Mouse (Mus musculus) kidney, postnatal 0 days (tissue): ENCODE measurements around the gene Actl6a. TPM values are rescaled to one million over a fixed set of nuclear protein-coding genes. Genes with fewer than 3 reads are reported as not detected.
"Not testable (repeated sequence)": the region's sequence is repeated elsewhere in the genome, so short reads cannot be mapped to it uniquely, and the experiment has no call there.

Experiments used
- ATAC-seq: fragments of 200-750 bp; cut with Nextera tagmentation; replicated peaks from 2 replicates; pipeline ENCODE4 v1.8.0; 2017; ENCODE audit warnings: low read depth, moderate number of reproducible peaks, moderate TSS enrichment, moderate library complexity; ENCODE audit not compliant: low FRiP score
- DNase-seq: peaks from one replicate; pipeline ENCODE4 v3.0.0-alpha.2; 2016; ENCODE audit warnings: low spot score
- H3K27ac ChIP-seq: fragments of 300-500 bp; sonication (generic); 2 replicates; pipeline ENCODE4 v1.5.1; 2014; ENCODE audit warnings: mild to moderate bottlenecking
- H3K27me3 ChIP-seq: fragments of 300-500 bp; sonication (generic); 2 replicates; pipeline ENCODE4 v1.6.1; 2014; ENCODE audit warnings: low read length, mixed read lengths; ENCODE audit not compliant: insufficient read depth
- H3K36me3 ChIP-seq: fragments of 300-500 bp; sonication (generic); 2 replicates; pipeline ENCODE4 v1.6.1; 2014; ENCODE audit warnings: low read length, mixed read lengths; ENCODE audit not compliant: insufficient read depth
- H3K4me1 ChIP-seq: fragments of 300-500 bp; sonication (generic); replicated peaks from 2 replicates; pipeline ENCODE4 v1.6.1; 2014; ENCODE audit warnings: antibody characterized with exemption, low read length, mixed read lengths; ENCODE audit not compliant: insufficient read depth
- H3K4me2 ChIP-seq: fragments of 300-500 bp; sonication (generic); 2 replicates; pipeline ENCODE4 v1.6.1; 2014; ENCODE audit warnings: mild to moderate bottlenecking, low read length, moderate library complexity, mixed read lengths
- H3K4me3 ChIP-seq: fragments of 300-500 bp; sonication (generic); replicated peaks from 2 replicates; pipeline ENCODE4 v1.5.1; 2014; ENCODE audit warnings: low read depth, low read length
- H3K9ac ChIP-seq: fragments of 300-500 bp; sonication (generic); 2 replicates; pipeline ENCODE4 v1.6.1; 2014; ENCODE audit warnings: low read depth, low read length
- H3K9me3 ChIP-seq: fragments of 300-500 bp; sonication (generic); replicated peaks from 2 replicates; pipeline ENCODE4 v1.6.1; 2016; ENCODE audit warnings: low read length, inconsistent platforms, mixed read lengths
- CTCF ChIP-seq: IDR thresholded peaks from 2 replicates; pipeline ENCODE4 v1.5.1; 2016; ENCODE audit warnings: antibody characterized with exemption, low read depth, mild to moderate bottlenecking, moderate library complexity
- WGBS: fragments of 180-500 bp; shearing (Covaris S2); extraction: QIAGEN DNeasy Blood & Tissue Kit; methylation state at CpG from one replicate; pipeline ENCODE4 v1.1.7; 2014; 5-methylcytosine and 5-hydroxymethylcytosine counted together
- polyA plus RNA-seq: library from polyadenylated mRNA; unstranded; fragments of >200 nt; fragmentation: Nextera tagmentation; extraction: Ambion mirVana; gene quantifications from 2 replicates; pipeline ENCODE4 v1.2.1, GENCODE M21; 2015

The Actl6a gene
- polyA plus RNA-seq, 1 experiment from 2014 or later = 121 TPM

DNA sequence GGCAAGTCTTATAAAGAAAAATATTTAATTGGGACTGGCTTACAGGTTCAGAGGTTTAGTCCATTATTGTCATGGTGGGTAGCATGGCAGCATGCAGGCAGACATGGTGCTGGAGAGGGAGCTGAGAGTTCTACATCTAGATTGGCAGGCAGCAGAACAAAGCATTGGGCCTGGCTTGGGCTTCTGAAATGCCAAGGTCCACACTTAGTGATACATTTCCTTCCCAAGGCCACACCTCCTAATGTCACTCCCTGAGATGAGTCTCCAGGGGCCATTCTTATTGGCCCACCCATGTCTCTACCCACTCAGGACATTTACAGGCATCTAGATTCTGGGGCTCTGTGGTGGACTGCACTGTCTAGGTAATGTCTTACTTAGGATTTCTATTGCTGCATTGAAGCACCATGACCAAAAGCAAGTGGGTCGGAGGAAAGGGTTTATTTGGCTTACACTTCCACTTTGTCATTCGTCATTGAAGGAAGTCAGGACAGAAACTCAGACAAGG is 36.2 kb downstream of the Actl6a start:
- H3K4me3 ChIP-seq = no peak overlapping the region
- no peak for TF ChIP-seq CTCF
- H3K9me3 ChIP-seq = no peaks in the 10 kb centered on the region
- ATAC-seq = no peak
- H3K36me3 ChIP-seq = peaks cover 10% of the 10 kb centered on the region
- H3K4me2 ChIP-seq = no peak overlapping the region
- WGBS = 86% methylated on average over 2 of the region's 2 CpGs
- no peaks in the 10 kb centered on the region for H3K27me3 ChIP-seq
- H3K27ac ChIP-seq = no peak overlapping the region
- no peak overlapping the region for H3K9ac ChIP-seq
- peaks cover 11% of the 10 kb centered on the region for H3K4me1 ChIP-seq
- no peak for DNase-seq

DNA sequence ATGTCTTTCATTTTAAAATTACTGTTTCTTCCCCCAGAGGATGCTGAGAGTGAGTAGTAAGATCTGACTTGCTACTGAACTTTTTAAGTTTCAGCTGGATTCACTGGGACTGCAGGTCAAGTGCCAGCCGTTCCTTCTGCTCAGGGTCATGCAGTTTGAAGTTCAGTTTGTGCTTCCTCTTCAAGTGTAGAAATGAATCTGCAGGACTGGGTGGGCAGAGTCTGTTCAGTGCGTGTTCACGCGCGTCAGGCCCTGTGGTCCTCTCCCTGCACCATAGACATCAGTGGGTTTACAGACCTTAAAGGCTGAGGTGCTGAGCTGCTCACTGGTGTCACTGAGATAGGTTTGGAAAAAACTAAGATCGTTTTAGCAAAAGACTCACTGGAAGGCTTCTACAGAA is 38.9 kb downstream of the Actl6a start:
- 92% methylated on average over 6 of the region's 6 CpGs for WGBS
- no peak overlapping the region for H3K4me3 ChIP-seq
- H3K27ac ChIP-seq = no peak overlapping the region
- no peak for DNase-seq
- no peak overlapping the region for H3K9ac ChIP-seq
- H3K36me3 ChIP-seq = peaks cover 22% of the 10 kb centered on the region
- H3K9me3 ChIP-seq = no peaks in the 10 kb centered on the region
- no peak overlapping the region for H3K4me2 ChIP-seq
- TF ChIP-seq CTCF = no peak
- no peak for ATAC-seq
- H3K4me1 ChIP-seq = no peaks in the 10 kb centered on the region
- H3K27me3 ChIP-seq = no peaks in the 10 kb centered on the region

DNA sequence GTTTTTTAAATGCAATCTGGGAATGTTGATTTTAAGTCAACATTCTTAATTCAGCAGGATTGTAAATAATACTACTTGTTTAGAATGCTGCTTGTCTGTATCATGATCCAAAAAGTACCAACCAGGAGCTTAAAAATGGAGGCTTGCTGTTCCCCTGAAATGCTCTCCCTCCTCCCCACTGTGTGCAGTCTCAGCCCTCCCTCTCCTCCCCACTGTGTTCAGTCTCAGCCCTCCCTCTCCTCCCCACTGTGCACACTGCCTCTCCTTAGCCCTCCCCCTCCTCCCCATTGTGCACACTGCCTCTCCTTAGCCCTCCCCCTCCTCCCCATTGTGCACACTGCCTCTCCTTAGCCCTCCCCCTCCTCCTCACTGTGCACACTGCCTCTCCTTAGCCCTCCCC is 39.3 kb downstream of the Actl6a start:
- not testable (repeated sequence) for H3K27ac ChIP-seq, H3K9ac ChIP-seq, H3K4me3 ChIP-seq, ATAC-seq, H3K4me2 ChIP-seq, H3K27me3 ChIP-seq, H3K9me3 ChIP-seq, DNase-seq, H3K4me1 ChIP-seq
- H3K36me3 ChIP-seq = peaks cover 22% of the 10 kb centered on the region

DNA sequence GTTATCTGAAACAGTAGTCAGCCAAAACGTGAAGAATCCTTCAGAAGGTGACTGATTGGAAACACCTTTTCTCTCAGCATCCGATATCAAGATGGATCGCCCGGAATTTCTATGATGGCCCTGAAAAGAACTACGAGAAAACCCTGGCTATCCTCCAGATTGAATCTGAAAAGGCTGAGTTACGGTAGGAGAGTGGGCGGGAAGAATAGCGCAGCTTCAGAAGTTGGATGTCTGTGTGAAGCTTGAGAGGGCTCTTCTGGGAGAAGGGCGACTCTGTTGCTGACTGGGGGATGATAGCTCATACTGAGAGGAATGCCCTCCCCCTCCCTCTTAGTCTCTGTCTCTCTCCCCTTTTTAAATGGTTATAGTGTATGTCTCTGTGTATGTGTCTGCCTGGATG is 42.3 kb downstream of the Actl6a start:
- H3K9ac ChIP-seq = no peak overlapping the region
- H3K4me3 ChIP-seq = no peak overlapping the region
- H3K27me3 ChIP-seq = no peaks in the 10 kb centered on the region
- H3K27ac ChIP-seq = no peak overlapping the region
- WGBS = 90% methylated on average over 9 of the region's 9 CpGs
- no peaks in the 10 kb centered on the region for H3K9me3 ChIP-seq
- no peak for DNase-seq
- no peak for TF ChIP-seq CTCF
- H3K4me1 ChIP-seq = no peaks in the 10 kb centered on the region
- ATAC-seq = no peak
- no peak overlapping the region for H3K4me2 ChIP-seq
- H3K36me3 ChIP-seq = peaks cover 46% of the 10 kb centered on the region

DNA sequence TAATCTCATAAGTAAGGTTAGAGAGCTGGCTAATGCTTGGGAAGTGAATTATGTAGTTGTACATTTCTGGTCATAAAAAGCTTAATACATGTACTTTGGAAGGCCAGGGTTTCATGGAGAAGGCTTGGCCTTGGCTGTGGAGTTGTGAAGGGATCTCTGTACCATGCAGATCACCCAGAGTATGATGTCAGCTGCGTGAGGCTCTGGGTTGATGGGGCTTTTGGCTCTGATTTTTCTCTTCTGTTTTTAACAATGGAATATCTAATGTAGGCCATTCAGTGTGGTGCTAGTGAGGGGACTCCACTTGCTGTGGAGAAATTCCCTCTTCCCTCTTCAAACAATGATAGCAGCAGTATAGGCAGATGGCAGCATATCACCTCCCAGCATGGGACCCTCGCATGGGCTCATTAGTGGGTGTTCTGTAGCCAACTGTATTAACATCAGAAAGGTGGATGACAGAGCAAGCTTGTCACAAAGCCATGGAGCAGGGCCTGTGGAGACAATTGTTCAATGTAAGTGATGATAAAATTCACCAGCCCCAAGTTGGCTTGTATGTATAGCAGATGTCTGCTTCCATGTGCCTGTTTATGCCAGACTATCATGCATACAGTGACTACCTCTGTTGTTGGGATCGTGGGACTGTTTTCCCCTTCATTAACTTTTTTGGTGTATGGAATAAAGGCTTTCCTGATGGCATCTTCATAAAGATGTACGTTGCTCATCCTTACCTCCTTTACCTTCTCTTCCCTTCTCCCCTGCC is 43.9 kb downstream of the Actl6a start:
- no peak for TF ChIP-seq CTCF
- Histone ChIP-seq H3K27ac (no peak overlapping the region), H3K4me1 (no peaks in the 10 kb centered on the region), H3K36me3 (peaks cover 46% of the 10 kb centered on the region), H3K9ac (no peak overlapping the region), H3K27me3 (no peaks in the 10 kb centered on the region), H3K4me3 (no peak overlapping the region), H3K9me3 (no peaks in the 10 kb centered on the region), H3K4me2 (no peak overlapping the region)
- no peak for ATAC-seq
- WGBS = 91% methylated on average over 4 of the region's 4 CpGs
- no peak for DNase-seq

DNA sequence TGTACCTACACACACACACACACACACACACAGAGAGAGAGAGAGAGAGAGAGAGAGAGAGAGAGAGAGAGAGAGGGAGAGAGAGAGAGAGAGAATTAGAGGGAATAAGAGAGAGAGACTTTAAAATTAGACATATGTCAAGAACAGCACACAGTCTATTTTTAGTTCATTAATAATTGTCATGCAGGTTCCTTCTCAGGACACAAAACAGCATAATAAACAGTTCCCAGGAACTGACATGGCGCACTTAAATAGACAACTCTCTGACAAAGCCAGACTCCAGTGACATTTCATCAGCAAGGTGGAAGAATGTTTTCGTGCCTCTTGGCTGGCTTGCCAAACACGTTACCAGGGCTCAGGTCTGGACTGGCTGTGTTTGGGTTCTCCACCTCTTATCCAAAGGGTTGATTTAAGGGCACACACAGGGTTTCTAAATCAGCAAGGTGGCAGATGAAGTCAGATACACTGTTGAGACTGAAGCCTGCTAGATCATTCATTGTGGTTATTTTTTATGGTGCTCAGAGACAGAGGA is 48.4 kb downstream of the Actl6a start:
- no peak for ATAC-seq
- Histone ChIP-seq H3K27me3 (no peaks in the 10 kb centered on the region), H3K4me2 (no peak overlapping the region), H3K4me1 (no peaks in the 10 kb centered on the region), H3K36me3 (peaks cover 24% of the 10 kb centered on the region), H3K4me3 (no peak overlapping the region), H3K27ac (no peak overlapping the region), H3K9me3 (no peaks in the 10 kb centered on the region), H3K9ac (no peak overlapping the region)
- 90% methylated on average over 3 of the region's 3 CpGs for WGBS
- no peak for DNase-seq
- TF ChIP-seq CTCF = no peak
